Mouse (Mus musculus): ENCODE data around the gene Pax9. TPM values are rescaled to one million over a fixed set of nuclear protein-coding genes. Genes with fewer than 3 reads are reported as not detected.

Gene Pax9
- total and polyA plus RNA-seq, 3 experiments: 0.04 to 0.45 (median 0.16) TPM

DNA sequence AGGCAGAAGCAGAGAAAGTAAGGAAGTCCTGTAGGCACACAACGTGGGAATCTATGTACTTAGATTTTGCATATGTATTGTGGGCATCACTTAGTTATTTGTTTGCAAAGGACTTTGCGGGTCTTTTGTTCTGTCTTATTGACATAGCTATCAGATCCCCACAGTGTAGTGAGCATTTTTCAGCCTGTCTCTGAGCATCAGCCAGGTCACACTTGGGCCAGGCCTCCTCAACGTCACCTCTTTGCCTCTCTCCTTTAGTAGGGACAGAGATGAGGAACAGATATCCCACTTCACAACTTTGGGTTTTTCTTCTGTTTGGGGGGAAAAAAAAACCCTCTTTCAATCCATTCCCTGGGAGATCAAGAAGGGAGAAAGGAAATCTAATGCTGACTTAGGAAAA, 7.8 kb downstream of the Pax9 start:
- Histone ChIP-seq H3K4me1 (ENCODE audit: insufficient read depth, low read depth, low read length) (peaks cover 34% of the 10 kb centered on the region), H3K36me3 (replicated peaks) (no peaks in the 10 kb centered on the region), H3K9me3 (replicated peaks) (0 out of 2 replicates have a peak, but pooled peaks cover 6% of the 10 kb centered on the region), H3K27me3 (ENCODE audit: insufficient read depth, low read length) (peaks cover 66% of the 10 kb centered on the region), H3K4me3 (ENCODE audit: low read depth, low read length) (no peak overlapping the region)
- TF ChIP-seq GATA1 (IDR thresholded peaks at IDR 0.05; ENCODE audit: borderline replicate concordance, low read length) (no peak), TAL1 (conservative IDR thresholded peaks at IDR 0.05; ENCODE audit: low read depth, low read length) (no peak), CTCF (IDR thresholded peaks at IDR 0.05; ENCODE audit: low read depth, low read length) (no peak), POLR2AphosphoS5 (IDR thresholded peaks at IDR 0.05; ENCODE audit: insufficient replicate concordance, low read depth, low read length) (no peak), GATA2 (IDR thresholded peaks at IDR 0.05; ENCODE audit: borderline replicate concordance, low read depth, low read length) (no peak)
- no peak for DNase-seq (ENCODE audit: low spot score)
- no peak for ATAC-seq (ENCODE audit: extremely low read depth, insufficient number of reproducible peaks, low FRiP score, poor library complexity, severe bottlenecking)

DNA sequence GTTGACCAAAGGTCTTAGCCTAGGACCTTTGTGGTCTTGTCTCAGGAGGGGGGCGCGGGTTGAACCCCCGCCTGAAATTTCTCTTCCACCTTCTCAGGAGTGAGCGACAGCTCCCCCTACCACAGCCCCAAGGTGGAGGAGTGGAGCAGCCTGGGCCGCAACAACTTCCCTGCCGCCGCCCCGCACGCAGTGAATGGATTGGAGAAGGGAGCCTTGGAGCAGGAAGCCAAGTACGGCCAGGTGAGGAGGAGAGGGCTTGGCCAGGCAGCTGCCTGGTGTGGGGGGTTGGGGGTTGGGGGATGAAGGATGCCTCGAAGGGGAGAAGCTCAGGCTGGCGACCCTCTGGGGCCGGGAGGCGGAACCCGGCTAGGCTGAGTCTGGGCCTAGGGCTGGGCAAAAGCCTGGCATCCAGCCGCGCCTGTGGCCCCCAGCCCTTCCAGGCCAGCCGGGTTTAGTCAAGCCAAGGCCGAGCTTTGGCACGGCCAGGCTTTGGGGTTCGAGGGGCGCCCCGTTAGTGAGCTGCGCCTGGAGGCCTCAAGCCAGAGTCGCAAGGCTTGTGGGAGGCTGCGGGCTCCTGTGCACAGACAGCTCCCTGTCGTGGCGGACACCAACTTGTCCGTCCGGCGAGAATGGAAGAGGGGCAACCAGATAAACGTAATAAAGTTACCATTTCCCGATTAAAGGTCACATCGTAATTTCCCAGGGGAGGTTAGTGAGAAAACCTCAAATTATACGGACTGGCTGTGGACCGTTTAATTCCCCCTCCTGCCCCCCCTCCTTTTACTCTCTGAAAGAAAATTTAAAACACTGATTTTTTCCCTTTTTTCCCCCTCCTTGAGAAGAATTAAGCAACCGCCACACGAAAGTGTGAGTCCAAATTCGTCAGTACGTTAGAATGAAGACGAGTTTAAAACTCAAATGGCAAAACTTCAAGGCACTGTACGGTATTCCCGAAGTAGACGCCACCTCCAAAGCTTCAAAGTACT, 8.6 kb downstream of the Pax9 start:
- TF ChIP-seq POLR2AphosphoS5 (IDR thresholded peaks at IDR 0.05; ENCODE audit: insufficient replicate concordance, low read depth, low read length): no peak
- TF ChIP-seq GATA2 (IDR thresholded peaks at IDR 0.05; ENCODE audit: borderline replicate concordance, low read depth, low read length): no peak
- no peak for TF ChIP-seq CTCF (IDR thresholded peaks at IDR 0.05; ENCODE audit: low read depth, low read length)
- no peak for TF ChIP-seq TAL1 (conservative IDR thresholded peaks at IDR 0.05; ENCODE audit: low read depth, low read length)
- TF ChIP-seq GATA1 (IDR thresholded peaks at IDR 0.05; ENCODE audit: borderline replicate concordance, low read length): no peak
- Histone ChIP-seq H3K4me1 (ENCODE audit: insufficient read depth, low read depth, low read length) (peaks cover 26% of the 10 kb centered on the region), H3K27me3 (ENCODE audit: insufficient read depth, low read length) (peaks cover 57% of the 10 kb centered on the region), H3K36me3 (replicated peaks) (no peaks in the 10 kb centered on the region), H3K9me3 (replicated peaks) (0 out of 2 replicates have a peak, but pooled peaks cover 6% of the 10 kb centered on the region), H3K4me3 (ENCODE audit: low read depth, low read length) (no peak overlapping the region)
- ATAC-seq (ENCODE audit: extremely low read depth, insufficient number of reproducible peaks, low FRiP score, poor library complexity, severe bottlenecking): no peak
- no peak for DNase-seq (ENCODE audit: low spot score)

DNA sequence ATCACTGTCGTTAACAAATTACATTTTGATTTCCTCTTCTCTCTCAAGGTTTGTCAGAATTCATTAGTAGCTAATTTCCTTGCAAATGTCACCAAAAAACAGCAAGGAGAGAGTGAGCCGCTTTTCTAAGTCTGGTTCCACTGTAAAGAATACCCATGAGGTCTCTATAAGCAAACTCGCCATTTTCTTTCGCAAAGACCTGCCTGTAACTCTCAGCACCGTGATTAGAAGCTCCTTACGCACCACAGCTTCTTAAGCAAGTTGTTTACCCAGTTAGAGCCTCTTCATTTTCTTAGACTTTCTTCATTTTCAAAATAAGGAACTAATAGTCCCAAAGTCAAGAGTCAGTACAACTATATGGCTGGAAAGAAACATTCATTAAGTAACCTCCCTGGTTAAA, 9.4 kb downstream of the Pax9 start:
- Histone ChIP-seq H3K4me1 (ENCODE audit: insufficient read depth, low read depth, low read length) (peaks cover 18% of the 10 kb centered on the region), H3K4me3 (ENCODE audit: low read depth, low read length) (no peak overlapping the region), H3K36me3 (replicated peaks) (no peaks in the 10 kb centered on the region), H3K27me3 (ENCODE audit: insufficient read depth, low read length) (peaks cover 49% of the 10 kb centered on the region), H3K9me3 (replicated peaks) (0 out of 2 replicates have a peak, but pooled peaks cover 6% of the 10 kb centered on the region)
- TF ChIP-seq POLR2AphosphoS5 (IDR thresholded peaks at IDR 0.05; ENCODE audit: insufficient replicate concordance, low read depth, low read length): no peak
- ATAC-seq (ENCODE audit: extremely low read depth, insufficient number of reproducible peaks, low FRiP score, poor library complexity, severe bottlenecking): no peak
- DNase-seq (ENCODE audit: low spot score): no peak

DNA sequence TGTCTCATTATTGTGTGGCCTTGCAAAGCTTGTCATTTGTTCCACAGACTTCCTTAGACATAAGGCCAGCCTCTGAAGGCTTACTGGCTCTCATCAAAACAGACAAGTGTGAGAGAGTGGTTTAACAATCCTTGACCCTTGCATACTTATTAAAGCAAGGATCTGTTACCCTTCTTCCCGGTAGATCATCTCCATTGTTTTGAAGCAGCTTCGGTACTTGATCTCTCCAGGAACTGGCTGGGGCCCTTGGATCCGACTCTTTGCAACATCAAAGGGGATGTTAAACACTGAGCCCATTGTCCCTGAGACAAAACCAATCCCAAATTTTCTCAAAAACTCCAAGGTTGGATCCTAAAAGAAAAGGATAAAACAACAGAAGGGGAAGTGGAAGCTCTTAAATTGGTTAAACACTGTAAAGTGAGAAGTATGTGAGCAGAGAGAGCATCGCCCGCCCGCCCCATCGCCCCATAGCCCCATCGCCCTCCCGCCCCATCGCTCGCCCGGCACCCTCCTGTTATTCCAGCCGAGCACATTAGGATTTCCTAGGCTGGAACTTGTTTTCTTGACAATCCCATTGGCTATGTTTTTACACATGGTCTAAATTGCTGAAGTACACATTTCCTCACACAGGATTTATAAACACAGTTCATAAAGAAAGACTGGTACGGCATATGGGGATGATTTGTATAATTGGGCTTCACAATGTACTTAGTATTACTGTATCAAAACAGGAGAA, 26.6 kb downstream of the Pax9 start:
- Histone ChIP-seq H3K4me1 (ENCODE audit: insufficient read depth, low read depth, low read length) (no peaks in the 10 kb centered on the region; the same call in 1 of the 2 replicates), H3K9me3 (replicated peaks) (no peaks in the 10 kb centered on the region), H3K27me3 (ENCODE audit: insufficient read depth, low read length) (no peaks in the 10 kb centered on the region), H3K4me3 (ENCODE audit: low read depth, low read length) (no peak overlapping the region), H3K36me3 (replicated peaks) (peaks cover 2% of the 10 kb centered on the region)
- no peak for DNase-seq (ENCODE audit: low spot score)
- ATAC-seq (ENCODE audit: extremely low read depth, insufficient number of reproducible peaks, low FRiP score, poor library complexity, severe bottlenecking): no peak
- TF ChIP-seq GATA2 (IDR thresholded peaks at IDR 0.05; ENCODE audit: borderline replicate concordance, low read depth, low read length) (no peak), GATA1 (IDR thresholded peaks at IDR 0.05; ENCODE audit: borderline replicate concordance, low read length) (no peak), TAL1 (conservative IDR thresholded peaks at IDR 0.05; ENCODE audit: low read depth, low read length) (no peak), CTCF (IDR thresholded peaks at IDR 0.05; ENCODE audit: low read depth, low read length) (no peak), POLR2AphosphoS5 (IDR thresholded peaks at IDR 0.05; ENCODE audit: insufficient replicate concordance, low read depth, low read length) (no peak)

DNA sequence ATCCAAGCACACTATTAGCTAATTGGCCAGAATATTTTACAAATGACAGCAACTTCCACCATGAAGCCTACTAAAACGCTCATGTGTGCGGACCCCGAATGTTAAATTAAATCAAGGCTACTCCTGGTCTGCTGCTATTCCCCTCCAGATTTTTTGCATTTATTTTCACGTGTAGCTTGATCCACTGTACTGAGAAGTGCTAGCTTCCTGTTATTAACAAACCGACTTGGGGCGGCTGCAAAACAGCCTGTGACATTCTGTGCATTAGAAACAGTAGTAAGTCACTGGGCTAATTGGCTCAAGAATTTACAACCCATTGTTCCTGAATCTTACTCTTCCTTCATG, 27.1 kb downstream of the Pax9 start:
- Histone ChIP-seq H3K4me1 (ENCODE audit: insufficient read depth, low read depth, low read length) (no peaks in the 10 kb centered on the region; the same call in 1 of the 2 replicates), H3K4me3 (ENCODE audit: low read depth, low read length) (no peak overlapping the region), H3K36me3 (replicated peaks) (peaks cover under 1% of the 10 kb centered on the region), H3K27me3 (ENCODE audit: insufficient read depth, low read length) (no peaks in the 10 kb centered on the region), H3K9me3 (replicated peaks) (no peaks in the 10 kb centered on the region)
- ATAC-seq (ENCODE audit: extremely low read depth, insufficient number of reproducible peaks, low FRiP score, poor library complexity, severe bottlenecking): no peak
- no peak for TF ChIP-seq CTCF (IDR thresholded peaks at IDR 0.05; ENCODE audit: low read depth, low read length)
- TF ChIP-seq POLR2AphosphoS5 (IDR thresholded peaks at IDR 0.05; ENCODE audit: insufficient replicate concordance, low read depth, low read length): no peak
- no peak for TF ChIP-seq TAL1 (conservative IDR thresholded peaks at IDR 0.05; ENCODE audit: low read depth, low read length)
- TF ChIP-seq GATA1 (IDR thresholded peaks at IDR 0.05; ENCODE audit: borderline replicate concordance, low read length): no peak
- TF ChIP-seq GATA2 (IDR thresholded peaks at IDR 0.05; ENCODE audit: borderline replicate concordance, low read depth, low read length): no peak
- no peak for DNase-seq (ENCODE audit: low spot score)

DNA sequence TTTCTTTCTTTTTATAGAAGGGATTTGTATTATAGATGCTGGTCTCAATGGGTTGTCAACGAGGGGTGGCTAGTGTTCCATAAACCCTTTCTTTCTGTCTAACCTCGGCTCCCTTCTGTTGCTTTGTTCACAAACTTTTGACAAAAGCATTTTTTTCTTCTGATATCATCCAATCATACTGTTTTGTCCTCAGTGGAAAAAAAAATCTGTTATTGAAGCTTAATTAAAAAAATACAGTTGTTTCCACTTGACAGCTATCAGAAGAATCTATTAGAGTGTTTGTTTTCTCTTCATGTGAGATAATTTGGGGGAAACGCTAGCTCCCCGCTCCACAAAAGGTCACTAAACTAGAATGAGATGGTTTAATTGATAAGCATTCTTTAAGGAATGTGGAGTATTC, 36.1 kb downstream of the Pax9 start:
- ATAC-seq (ENCODE audit: extremely low read depth, insufficient number of reproducible peaks, low FRiP score, poor library complexity, severe bottlenecking) (no peak), DNase-seq (ENCODE audit: low spot score) (no peak)
- no peaks in the 10 kb centered on the region for H3K27me3 ChIP-seq (ENCODE audit: insufficient read depth, low read length)
- H3K4me3 ChIP-seq (ENCODE audit: low read depth, low read length): no peak overlapping the region
- H3K4me1 ChIP-seq (ENCODE audit: insufficient read depth, low read depth, low read length): no peaks in the 10 kb centered on the region
- no peaks in the 10 kb centered on the region for H3K9me3 ChIP-seq (replicated peaks)
- no peak for TF ChIP-seq TAL1 (conservative IDR thresholded peaks at IDR 0.05; ENCODE audit: low read depth, low read length)
- TF ChIP-seq GATA2 (IDR thresholded peaks at IDR 0.05; ENCODE audit: borderline replicate concordance, low read depth, low read length): no peak
- TF ChIP-seq POLR2AphosphoS5 (IDR thresholded peaks at IDR 0.05; ENCODE audit: insufficient replicate concordance, low read depth, low read length): no peak
- no peak for TF ChIP-seq GATA1 (IDR thresholded peaks at IDR 0.05; ENCODE audit: borderline replicate concordance, low read length)
- TF ChIP-seq CTCF (IDR thresholded peaks at IDR 0.05; ENCODE audit: low read depth, low read length): no peak
- no peaks in the 10 kb centered on the region for H3K36me3 ChIP-seq (replicated peaks)

All from G1E (cell line).